Mouse (Mus musculus) layer of hippocampus, postnatal 36 days (tissue): ENCODE results near the gene Ogfod3. TPM values are rescaled to one million over a fixed set of nuclear protein-coding genes. Genes with fewer than 3 reads are reported as not detected.

Source experiments
- DNase-seq, 2 experiments: peaks; one replicate each; pipeline ENCODE4 v3.0.0; 2022
- total RNA-seq, 2 experiments: library from RNA; stranded (reverse); gene quantifications; 2 replicates each; pipeline ENCODE4 v1.2.3; 2021

Ogfod3 gene
- total RNA-seq, 2 experiments from 2014 or later, result 6.0 to 7.0 TPM

GRCm38 (mm10) chr11:121198622-121199021 is 5.9 kb downstream of the Ogfod3 start:
- DNase-seq, result no peak

GRCm38 (mm10) chr11:121193415-121193814 is 11.1 kb downstream of the Ogfod3 start:
- DNase-seq, result no peak

- DNase-seq, result no peak
These were observed 11.8 kb downstream of the Ogfod3 start for GRCm38 (mm10) chr11:121192742-121193141.

- DNase-seq, result no peak
These were observed 14.8 kb downstream of the Ogfod3 start for GRCm38 (mm10) chr11:121189681-121190080.

GRCm38 (mm10) chr11:121176285-121177270 is 27.9 kb downstream of the Ogfod3 start:
- DNase-seq, result peak in 1 of 2 experiments; percentile 20

GRCm38 (mm10) chr11:121174234-121174633 is 30.3 kb downstream of the Ogfod3 start:
- no peak for DNase-seq

GRCm38 (mm10) chr11:121173203-121173602 is 31.3 kb downstream of the Ogfod3 start:
- no peak for DNase-seq

GRCm38 (mm10) chr11:121163751-121164150 is 40.8 kb downstream of the Ogfod3 start:
- no peak for DNase-seq

- no peak for DNase-seq
These were observed 43.7 kb downstream of the Ogfod3 start for GRCm38 (mm10) chr11:121160636-121161346.

- DNase-seq, result no peak
These were observed 44.5 kb downstream of the Ogfod3 start, which contains the start of gene Uts2r for GRCm38 (mm10) chr11:121159971-121160370. Gene Uts2r (plus strand): TSS chr11:121160271.

GRCm38 (mm10) chr11:121156411-121156891 is 48.1 kb downstream of the Ogfod3 start:
- no peak for DNase-seq

GRCm38 (mm10) chr11:121154203-121154602 is 50.3 kb downstream of the Ogfod3 start:
- no peak for DNase-seq

GRCm38 (mm10) chr11:121148193-121148592 is 56.3 kb downstream of the Ogfod3 start:
- DNase-seq, result no peak

- no peak for DNase-seq
These were observed 58.6 kb downstream of the Ogfod3 start, which contains the start of gene Tex19.1 for GRCm38 (mm10) chr11:121145865-121146264. Gene Tex19.1 (plus strand): TSS chr11:121146143.

- DNase-seq, result no peak
These were observed 61.0 kb downstream of the Ogfod3 start for GRCm38 (mm10) chr11:121143325-121144015.

- DNase-seq, result no peak
These were observed 65.8 kb downstream of the Ogfod3 start for GRCm38 (mm10) chr11:121138732-121139131.

GRCm38 (mm10) chr11:121137682-121138081 is 66.8 kb downstream of the Ogfod3 start:
- DNase-seq, result no peak

GRCm38 (mm10) chr11:121134600-121134999 is 69.9 kb downstream of the Ogfod3 start:
- no peak for DNase-seq

GRCm38 (mm10) chr11:121129616-121130015 is 74.9 kb downstream of the Ogfod3 start:
- no peak for DNase-seq
